In the genomic region with DNA sequence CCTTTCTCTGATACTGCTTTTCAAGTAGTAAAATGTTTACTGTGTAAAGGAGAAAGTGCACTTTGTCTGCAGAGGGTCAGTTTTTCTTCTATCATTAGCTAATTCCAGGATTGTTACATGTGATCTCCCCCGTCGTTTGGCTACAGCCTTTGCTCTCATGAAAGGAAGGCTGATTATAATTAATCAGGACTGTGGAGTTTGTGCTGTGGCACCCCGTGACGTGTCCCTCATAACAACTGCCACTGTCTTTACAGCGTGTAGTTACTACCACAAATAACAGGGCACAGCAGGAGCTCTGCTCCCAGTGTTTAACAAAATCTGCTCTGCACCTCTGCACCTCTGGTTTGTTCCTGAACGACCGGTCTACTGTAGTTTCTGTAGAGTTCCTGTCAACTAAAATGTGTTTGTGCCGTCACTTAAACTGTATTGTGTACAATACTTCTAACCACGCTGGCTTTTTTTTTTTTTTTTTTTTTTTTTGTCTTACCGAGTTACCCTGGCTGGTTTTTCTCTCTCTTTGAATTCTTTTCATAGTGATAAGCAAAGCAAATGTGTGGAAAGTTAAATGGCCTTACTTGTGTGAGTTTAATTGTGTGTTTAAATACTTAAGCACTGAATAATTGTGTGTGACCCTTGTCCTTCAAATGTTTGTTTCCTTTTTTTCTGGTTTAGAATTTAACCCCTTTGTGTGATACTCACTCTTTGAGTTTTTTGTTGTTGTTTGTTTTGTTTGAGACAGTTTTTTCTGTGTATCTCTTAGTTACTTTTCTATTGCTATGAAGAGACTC, we compare ENCODE assay signal across 12 mouse cellular contexts. TPM values are rescaled to one million over a fixed set of nuclear protein-coding genes. Genes with fewer than 3 reads are reported as not detected.
DNase-seq lines count a peak whose midpoint lies in the region; ATAC-seq and TF ChIP-seq lines count a peak whose summit lies in the region.
"Had no signal": no experiment of that assay in that cellular context is flagged by ENCODE, and none has a peak within 500 bp of the region (broad histone marks: within the 10 kb centered on the region; RNA-seq: fewer than 3 reads in every experiment).

No protein-coding gene starts in this region.

- TF ChIP-seq EP300 in liver, embryonic 14.5 days (IDR thresholded peaks at IDR 0.05; ENCODE audit: low read depth) = no peak

- H3K36me3 ChIP-seq in forebrain, embryonic 12.5 days (replicated peaks) = no peaks in the 10 kb centered on the region
- no peaks in the 10 kb centered on the region for H3K36me3 ChIP-seq in forebrain, embryonic 11.5 days (ENCODE audit: control insufficient read depth, insufficient read depth, low read length)
- no peaks in the 10 kb centered on the region for H3K36me3 ChIP-seq in liver, embryonic 14.5 days (replicated peaks; ENCODE audit: control insufficient read depth, insufficient read depth, low read depth)
- H3K36me3 ChIP-seq in liver, embryonic 12.5 days = peaks cover 19% of the 10 kb centered on the region
- no peaks in the 10 kb centered on the region for H3K36me3 ChIP-seq in stomach, embryonic 15.5 days

- WGBS in forebrain, embryonic 12.5 days = 14% methylated on average over 10 of the region's 10 CpGs
- WGBS in forebrain, embryonic 11.5 days = 29% methylated on average over 10 of the region's 10 CpGs
- 51% methylated on average over 10 of the region's 10 CpGs for WGBS in liver, embryonic 14.5 days (ENCODE audit: insufficient replicate concordance)
- 66% methylated on average over 10 of the region's 10 CpGs for WGBS in liver, embryonic 12.5 days (ENCODE audit: insufficient replicate concordance)
- 23% methylated on average over 10 of the region's 10 CpGs for WGBS in stomach, embryonic 15.5 days

- H3K4me2 ChIP-seq in forebrain, embryonic 12.5 days = peak overlapping the region; percentile 27
- H3K4me2 ChIP-seq in forebrain, embryonic 11.5 days (ENCODE audit: low read depth, low read length, severe bottlenecking) = no peak overlapping the region
- peak overlapping the region; percentile 14; the same call in 1 of the 2 replicates for H3K4me2 ChIP-seq in liver, embryonic 14.5 days (ENCODE audit: low read depth)
- H3K4me2 ChIP-seq in liver, embryonic 12.5 days = no peak overlapping the region
- H3K4me2 ChIP-seq in stomach, embryonic 15.5 days = no peak overlapping the region

- H3K27ac ChIP-seq in forebrain, embryonic 12.5 days = no peak overlapping the region
- no peak overlapping the region for H3K27ac ChIP-seq in forebrain, embryonic 11.5 days (ENCODE audit: low read depth, low read length)
- H3K27ac ChIP-seq in liver, embryonic 14.5 days = no peak overlapping the region
- no peak overlapping the region for H3K27ac ChIP-seq in liver, embryonic 12.5 days
- H3K27ac ChIP-seq in stomach, embryonic 15.5 days = peak overlapping the region; percentile 46; the same call in 1 of the 2 replicates

- no peak for TF ChIP-seq CTCF in liver, embryonic 14.5 days (IDR thresholded peaks at IDR 0.05; ENCODE audit: low read depth)

- no peak for ATAC-seq in forebrain, embryonic 12.5 days (ENCODE audit: low FRiP score)
- ATAC-seq in forebrain, embryonic 11.5 days (replicated peaks; ENCODE audit: low FRiP score) = no peak
- ATAC-seq in liver, embryonic 14.5 days (ENCODE audit: insufficient read depth) = no peak
- ATAC-seq in liver, embryonic 12.5 days = no peak
- peak; percentile 35; the same call in 1 of the 2 replicates for ATAC-seq in stomach, embryonic 15.5 days (ENCODE audit: insufficient read depth, low FRiP score, low read depth)

- no peak overlapping the region for H3K4me3 ChIP-seq in forebrain, embryonic 12.5 days (replicated peaks)
- H3K4me3 ChIP-seq in forebrain, embryonic 11.5 days (ENCODE audit: low read depth, low read length) = no peak overlapping the region
- no peak overlapping the region for H3K4me3 ChIP-seq in liver, embryonic 14.5 days (ENCODE audit: insufficient read depth in 1 of 2, low read depth in 2 of 2, low read length in 2 of 2)
- no peak overlapping the region for H3K4me3 ChIP-seq in liver, embryonic 12.5 days
- no peak overlapping the region for H3K4me3 ChIP-seq in stomach, embryonic 15.5 days (replicated peaks)
- H3K4me3 ChIP-seq: left cerebral cortex, adult 2 months; megakaryocyte, embryonic 14.5 days had no signal

- H3K27me3 ChIP-seq in forebrain, embryonic 12.5 days = no peaks in the 10 kb centered on the region
- no peaks in the 10 kb centered on the region for H3K27me3 ChIP-seq in forebrain, embryonic 11.5 days (ENCODE audit: control insufficient read depth, insufficient read depth, low read length)
- H3K27me3 ChIP-seq in liver, embryonic 14.5 days (ENCODE audit: control insufficient read depth, insufficient read depth, low read length) = no peaks in the 10 kb centered on the region
- no peaks in the 10 kb centered on the region for H3K27me3 ChIP-seq in liver, embryonic 12.5 days (replicated peaks)
- H3K27me3 ChIP-seq in stomach, embryonic 15.5 days (replicated peaks) = no peaks in the 10 kb centered on the region
- H3K27me3 ChIP-seq: megakaryocyte, embryonic 14.5 days had no signal

- H3K4me1 ChIP-seq in forebrain, embryonic 12.5 days = peaks cover 14% of the 10 kb centered on the region
- peaks cover 7% of the 10 kb centered on the region; the same call in 1 of the 2 replicates for H3K4me1 ChIP-seq in forebrain, embryonic 11.5 days (replicated peaks; ENCODE audit: control insufficient read depth, insufficient read depth, low read length)
- H3K4me1 ChIP-seq in liver, embryonic 14.5 days (replicated peaks; ENCODE audit: control insufficient read depth in 2 of 2, insufficient read depth in 2 of 2, low read length in 1 of 2) = no peaks in the 10 kb centered on the region; a peak in 2 of 4 replicates
- peaks cover 47% of the 10 kb centered on the region for H3K4me1 ChIP-seq in liver, embryonic 12.5 days
- 0 out of 2 replicates have a peak, but pooled peaks cover 9% of the 10 kb centered on the region for H3K4me1 ChIP-seq in stomach, embryonic 15.5 days

- H3K9me3 ChIP-seq in forebrain, embryonic 12.5 days = no peaks in the 10 kb centered on the region
- no peaks in the 10 kb centered on the region for H3K9me3 ChIP-seq in forebrain, embryonic 11.5 days (ENCODE audit: control insufficient read depth, low read length)
- no peaks in the 10 kb centered on the region for H3K9me3 ChIP-seq in liver, embryonic 14.5 days (ENCODE audit: control insufficient read depth, low read length)
- H3K9me3 ChIP-seq in liver, embryonic 12.5 days (replicated peaks) = no peaks in the 10 kb centered on the region
- no peaks in the 10 kb centered on the region for H3K9me3 ChIP-seq in stomach, embryonic 15.5 days
- H3K9me3 ChIP-seq: megakaryocyte, embryonic 14.5 days had no signal

- no peak overlapping the region for H3K9ac ChIP-seq in forebrain, embryonic 12.5 days
- H3K9ac ChIP-seq in forebrain, embryonic 11.5 days (ENCODE audit: low read length) = no peak overlapping the region
- H3K9ac ChIP-seq in liver, embryonic 14.5 days (replicated peaks) = no peak overlapping the region
- H3K9ac ChIP-seq in liver, embryonic 12.5 days = no peak overlapping the region
- H3K9ac ChIP-seq in stomach, embryonic 15.5 days = no peak overlapping the region

- DNase-seq in forebrain, embryonic 11.5 days (ENCODE audit: low spot score) = no peak
- DNase-seq in liver, embryonic 14.5 days (ENCODE audit: low read depth in 3 of 3, low spot score in 3 of 3) = no peak
- DNase-seq in kidney, postnatal 36 days = peak; percentile 51 to 59
- no peak for DNase-seq in adipocyte (ENCODE audit: low spot score)
- DNase-seq in adrenal gland, adult (ENCODE audit: inconsistent age in 2 of 2, low spot score in 1 of 2) = no peak
- DNase-seq: adrenal gland, postnatal 25 days; cerebellum, postnatal 25 days had no signal

RNA-seq across cellular contexts. Expression of gene Fbxo34, which starts 39.3 kb away (rescaled TPM):
- 22.1 and 22.8 TPM in 2 replicates for polyA plus RNA-seq in forebrain, embryonic 12.5 days (2016; fragmentation: Nextera tagmentation; extraction: Ambion mirVana)
- 22.9 and 27.6 TPM in 2 replicates for polyA plus RNA-seq in forebrain, embryonic 11.5 days (2014; fragmentation: Nextera tagmentation; extraction: Ambion mirVana)
- 20.2 and 24.4 TPM in 2 replicates for polyA plus RNA-seq in liver, embryonic 14.5 days (2012; rRNA removed)
- polyA plus RNA-seq in liver, embryonic 14.5 days (2014; fragmentation: Nextera tagmentation; extraction: Ambion mirVana) = 33.4 and 37.1 TPM in 2 replicates
- polyA plus RNA-seq in liver, embryonic 12.5 days (2016; fragmentation: Nextera tagmentation; extraction: Ambion mirVana) = 36.4 and 38.0 TPM in 2 replicates
- 20.0 and 23.3 TPM in 2 replicates for polyA plus RNA-seq in stomach, embryonic 15.5 days (2015; fragmentation: Nextera tagmentation; extraction: Ambion mirVana)

Comparison
In these comparisons a context has a peak if more than half of its experiments do, and no peak if none do; other contexts are left out.
1. H3K4me2 ChIP-seq: peak in forebrain, embryonic 12.5 days (single experiment) and liver, embryonic 14.5 days (single experiment); none in forebrain, embryonic 11.5 days (single experiment), liver, embryonic 12.5 days (single experiment) and stomach, embryonic 15.5 days (single experiment).
2. DNase-seq: peak in kidney, postnatal 36 days (2 of 2); none in forebrain, embryonic 11.5 days (single experiment), liver, embryonic 14.5 days (0 of 3), adipocyte (single experiment) and adrenal gland, adult (0 of 2).